Mouse (Mus musculus) kidney, postnatal 0 days (tissue): ENCODE measurements at regions not wholly inside any gene's neighbourhood (a gene's known extent, or its start where the extent isn't known, plus 50 kb on each side); places are given as distances from the start of the nearest gene placed in this dataset.

Experiments
- ATAC-seq: fragments of 200-750 bp; cut with Nextera tagmentation; replicated peaks from 2 replicates; pipeline ENCODE4 v1.8.0; 2017; ENCODE audit warnings: low read depth, moderate number of reproducible peaks, moderate TSS enrichment, moderate library complexity; ENCODE audit not compliant: low FRiP score
- DNase-seq: peaks from one replicate; pipeline ENCODE4 v3.0.0-alpha.2; 2016; ENCODE audit warnings: low spot score
- H3K27ac ChIP-seq: fragments of 300-500 bp; sonication (generic); 2 replicates; pipeline ENCODE4 v1.5.1; 2014; ENCODE audit warnings: mild to moderate bottlenecking
- H3K27me3 ChIP-seq: fragments of 300-500 bp; sonication (generic); 2 replicates; pipeline ENCODE4 v1.6.1; 2014; ENCODE audit warnings: low read length, mixed read lengths; ENCODE audit not compliant: insufficient read depth
- H3K36me3 ChIP-seq: fragments of 300-500 bp; sonication (generic); 2 replicates; pipeline ENCODE4 v1.6.1; 2014; ENCODE audit warnings: low read length, mixed read lengths; ENCODE audit not compliant: insufficient read depth
- H3K4me1 ChIP-seq: fragments of 300-500 bp; sonication (generic); replicated peaks from 2 replicates; pipeline ENCODE4 v1.6.1; 2014; ENCODE audit warnings: antibody characterized with exemption, low read length, mixed read lengths; ENCODE audit not compliant: insufficient read depth
- H3K4me2 ChIP-seq: fragments of 300-500 bp; sonication (generic); 2 replicates; pipeline ENCODE4 v1.6.1; 2014; ENCODE audit warnings: mild to moderate bottlenecking, low read length, moderate library complexity, mixed read lengths
- H3K4me3 ChIP-seq: fragments of 300-500 bp; sonication (generic); replicated peaks from 2 replicates; pipeline ENCODE4 v1.5.1; 2014; ENCODE audit warnings: low read depth, low read length
- H3K9ac ChIP-seq: fragments of 300-500 bp; sonication (generic); 2 replicates; pipeline ENCODE4 v1.6.1; 2014; ENCODE audit warnings: low read depth, low read length
- H3K9me3 ChIP-seq: fragments of 300-500 bp; sonication (generic); replicated peaks from 2 replicates; pipeline ENCODE4 v1.6.1; 2016; ENCODE audit warnings: low read length, inconsistent platforms, mixed read lengths
- CTCF ChIP-seq: IDR thresholded peaks from 2 replicates; pipeline ENCODE4 v1.5.1; 2016; ENCODE audit warnings: antibody characterized with exemption, low read depth, mild to moderate bottlenecking, moderate library complexity
- WGBS: fragments of 180-500 bp; shearing (Covaris S2); extraction: QIAGEN DNeasy Blood & Tissue Kit; methylation state at CpG from one replicate; pipeline ENCODE4 v1.1.7; 2014; 5-methylcytosine and 5-hydroxymethylcytosine counted together

- no peak for TF ChIP-seq CTCF
- no peak overlapping the region for H3K9ac ChIP-seq
- no peaks in the 10 kb centered on the region for H3K27me3 ChIP-seq
- no peak overlapping the region for H3K4me3 ChIP-seq
- ATAC-seq (no peak), DNase-seq (no peak)
- H3K4me2 ChIP-seq: no peak overlapping the region
- H3K27ac ChIP-seq: no peak overlapping the region
- 86% methylated on average over 7 of the region's 7 CpGs for WGBS
- no peaks in the 10 kb centered on the region for H3K36me3 ChIP-seq
- H3K9me3 ChIP-seq: no peaks in the 10 kb centered on the region
- no peaks in the 10 kb centered on the region for H3K4me1 ChIP-seq
Measured at GRCm38 (mm10) chr10:111815821-111816599, 156.5 kb upstream of the Krr1 start.

GRCm38 (mm10) chr10:111819755-111820451 is 152.6 kb upstream of the Krr1 start:
- no peaks in the 10 kb centered on the region for H3K4me1 ChIP-seq
- H3K4me3 ChIP-seq: no peak overlapping the region
- H3K4me2 ChIP-seq: no peak overlapping the region
- H3K27ac ChIP-seq: no peak overlapping the region
- H3K9ac ChIP-seq: no peak overlapping the region
- H3K27me3 ChIP-seq: no peaks in the 10 kb centered on the region
- TF ChIP-seq CTCF: no peak
- H3K36me3 ChIP-seq: no peaks in the 10 kb centered on the region
- ATAC-seq (no peak), DNase-seq (no peak)
- WGBS: 91% methylated on average over 8 of the region's 8 CpGs
- H3K9me3 ChIP-seq: no peaks in the 10 kb centered on the region

- Histone ChIP-seq H3K4me2 (no peak overlapping the region), H3K27ac (no peak overlapping the region), H3K9ac (no peak overlapping the region), H3K9me3 (no peaks in the 10 kb centered on the region), H3K36me3 (no peaks in the 10 kb centered on the region), H3K27me3 (no peaks in the 10 kb centered on the region), H3K4me1 (no peaks in the 10 kb centered on the region), H3K4me3 (no peak overlapping the region)
- WGBS: 63% methylated on average over 4 of the region's 4 CpGs
- no peak for TF ChIP-seq CTCF
- ATAC-seq (no peak), DNase-seq (no peak)
Measured at GRCm38 (mm10) chr10:111824820-111825219, 147.6 kb upstream of the Krr1 start.

GRCm38 (mm10) chr10:111826033-111826754 is 146.3 kb upstream of the Krr1 start:
- no peak overlapping the region for H3K4me3 ChIP-seq
- H3K27ac ChIP-seq: no peak overlapping the region
- no peak for TF ChIP-seq CTCF
- ATAC-seq (no peak), DNase-seq (no peak)
- no peak overlapping the region for H3K9ac ChIP-seq
- 80% methylated on average over 4 of the region's 4 CpGs for WGBS
- no peaks in the 10 kb centered on the region for H3K9me3 ChIP-seq
- no peaks in the 10 kb centered on the region for H3K4me1 ChIP-seq
- no peaks in the 10 kb centered on the region for H3K36me3 ChIP-seq
- H3K27me3 ChIP-seq: no peaks in the 10 kb centered on the region
- H3K4me2 ChIP-seq: no peak overlapping the region

- DNase-seq: no peak
- ATAC-seq: no peak
- Histone ChIP-seq H3K4me2 (no peak overlapping the region), H3K9me3 (no peaks in the 10 kb centered on the region), H3K27me3 (no peaks in the 10 kb centered on the region), H3K9ac (no peak overlapping the region), H3K4me3 (no peak overlapping the region), H3K4me1 (no peaks in the 10 kb centered on the region), H3K27ac (no peak overlapping the region), H3K36me3 (no peaks in the 10 kb centered on the region)
- no peak for TF ChIP-seq CTCF
- WGBS: 42% methylated on average over 3 of the region's 3 CpGs
Measured at GRCm38 (mm10) chr10:111827246-111827645, 145.2 kb upstream of the Krr1 start.

GRCm38 (mm10) chr10:111827930-111828329 is 144.5 kb upstream of the Krr1 start:
- WGBS: 92% methylated on average over 4 of the region's 4 CpGs
- DNase-seq (no peak), ATAC-seq (no peak)
- no peak overlapping the region for H3K4me2 ChIP-seq
- no peak overlapping the region for H3K9ac ChIP-seq
- no peaks in the 10 kb centered on the region for H3K9me3 ChIP-seq
- no peak for TF ChIP-seq CTCF
- no peak overlapping the region for H3K27ac ChIP-seq
- no peaks in the 10 kb centered on the region for H3K4me1 ChIP-seq
- no peaks in the 10 kb centered on the region for H3K27me3 ChIP-seq
- no peaks in the 10 kb centered on the region for H3K36me3 ChIP-seq
- no peak overlapping the region for H3K4me3 ChIP-seq
